ENCODE assay signal across 8 mouse cellular contexts in genomic region chr5:134374546-134374945, GRCm38 (mm10). TPM values are rescaled to one million over a fixed set of nuclear protein-coding genes. Genes with fewer than 3 reads are reported as not detected.
A peak's percentile ranks its signal among the peaks of the same experiment; 100 is the strongest.
DNase-seq lines count a peak whose midpoint lies in the region; ATAC-seq lines count a peak whose summit lies in the region.

No protein-coding gene starts in this region.

- H3K27me3 ChIP-seq in midbrain, embryonic 15.5 days (replicated peaks), result no peaks in the 10 kb centered on the region
- no peaks in the 10 kb centered on the region for H3K27me3 ChIP-seq in midbrain, embryonic 14.5 days (ENCODE audit: control insufficient read depth, insufficient read depth, low read length)
- H3K27me3 ChIP-seq in heart, embryonic 16.5 days (ENCODE audit: control insufficient read depth, insufficient read depth, low read length), result no peaks in the 10 kb centered on the region
- no peaks in the 10 kb centered on the region for H3K27me3 ChIP-seq in limb, embryonic 10.5 days (ENCODE audit: low read depth, poor library complexity, severe bottlenecking)

- ATAC-seq in midbrain, embryonic 15.5 days (replicated peaks), result no peak
- ATAC-seq in midbrain, embryonic 14.5 days (ENCODE audit: low FRiP score, low TSS enrichment), result no peak
- ATAC-seq in heart, embryonic 16.5 days (replicated peaks; ENCODE audit: extremely low read depth, insufficient read depth, low FRiP score), result peak; percentile 76

- DNase-seq in midbrain, embryonic 14.5 days, result no peak
- DNase-seq in limb, embryonic 10.5 days (ENCODE audit: low spot score), result no peak
- peak; percentile 19 for DNase-seq in mesoderm, embryonic 11.5 days (ENCODE audit: low read depth, low spot score)
- DNase-seq in left cerebral cortex, adult 8-10 months (ENCODE audit: low spot score in 2 of 2), result no peak
- DNase-seq in left cerebral cortex, adult 9 months (ENCODE audit: low spot score in 2 of 2), result no peak
- no peak for DNase-seq in retina, embryonic 14.5 days (ENCODE audit: low spot score)

- H3K27ac ChIP-seq in midbrain, embryonic 15.5 days, result 0 out of 2 replicates have a peak overlapping the region, but pooled peaks have one; percentile 10
- H3K27ac ChIP-seq in midbrain, embryonic 14.5 days (replicated peaks; ENCODE audit: low read depth, low read length), result no peak overlapping the region
- H3K27ac ChIP-seq in heart, embryonic 16.5 days (ENCODE audit: low read length), result peak overlapping the region; percentile 77
- peak overlapping the region; percentile 6; the same call in 1 of the 2 replicates for H3K27ac ChIP-seq in limb, embryonic 10.5 days

- H3K36me3 ChIP-seq in midbrain, embryonic 15.5 days (replicated peaks), result peaks cover 23% of the 10 kb centered on the region
- H3K36me3 ChIP-seq in midbrain, embryonic 14.5 days (ENCODE audit: control insufficient read depth, insufficient read depth, low read length), result peaks cover 50% of the 10 kb centered on the region
- peaks cover 21% of the 10 kb centered on the region for H3K36me3 ChIP-seq in heart, embryonic 16.5 days (ENCODE audit: control insufficient read depth, insufficient read depth)
- H3K36me3 ChIP-seq in limb, embryonic 10.5 days, result peaks cover 53% of the 10 kb centered on the region

- H3K4me2 ChIP-seq in midbrain, embryonic 15.5 days, result no peak overlapping the region
- no peak overlapping the region for H3K4me2 ChIP-seq in midbrain, embryonic 14.5 days (ENCODE audit: low read length)
- H3K4me2 ChIP-seq in heart, embryonic 16.5 days (ENCODE audit: low read depth, low read length), result no peak overlapping the region

- no peak overlapping the region for H3K4me3 ChIP-seq in midbrain, embryonic 15.5 days
- H3K4me3 ChIP-seq in midbrain, embryonic 14.5 days (replicated peaks; ENCODE audit: low read depth, low read length), result no peak overlapping the region
- H3K4me3 ChIP-seq in heart, embryonic 16.5 days (ENCODE audit: low read length), result no peak overlapping the region
- H3K4me3 ChIP-seq in limb, embryonic 10.5 days, result no peak overlapping the region

- no peaks in the 10 kb centered on the region for H3K9me3 ChIP-seq in midbrain, embryonic 15.5 days
- no peaks in the 10 kb centered on the region for H3K9me3 ChIP-seq in midbrain, embryonic 14.5 days (ENCODE audit: control insufficient read depth, low read length)
- H3K9me3 ChIP-seq in heart, embryonic 16.5 days (replicated peaks; ENCODE audit: control insufficient read depth, low read length), result no peaks in the 10 kb centered on the region
- H3K9me3 ChIP-seq in limb, embryonic 10.5 days (replicated peaks), result no peaks in the 10 kb centered on the region

- no peaks in the 10 kb centered on the region for H3K4me1 ChIP-seq in midbrain, embryonic 15.5 days
- H3K4me1 ChIP-seq in midbrain, embryonic 14.5 days (ENCODE audit: control insufficient read depth, insufficient read depth, low read length), result no peaks in the 10 kb centered on the region
- no peaks in the 10 kb centered on the region for H3K4me1 ChIP-seq in heart, embryonic 16.5 days (ENCODE audit: control insufficient read depth, insufficient read depth, low read length)
- no peaks in the 10 kb centered on the region for H3K4me1 ChIP-seq in limb, embryonic 10.5 days

- H3K9ac ChIP-seq in midbrain, embryonic 15.5 days, result no peak overlapping the region
- H3K9ac ChIP-seq in midbrain, embryonic 14.5 days (replicated peaks; ENCODE audit: low read length), result no peak overlapping the region
- H3K9ac ChIP-seq in heart, embryonic 16.5 days (ENCODE audit: low read length), result no peak overlapping the region

RNA-seq across cellular contexts. Expression of gene Gtf2i, which starts 60.0 kb away (rescaled TPM):
- polyA plus RNA-seq in midbrain, embryonic 15.5 days (2015; fragmentation: Nextera tagmentation; extraction: Ambion mirVana), result 142 and 149 TPM in 2 replicates
- polyA plus RNA-seq in midbrain, embryonic 14.5 days (2014; fragmentation: Nextera tagmentation; extraction: Ambion mirVana), result 121 and 150 TPM in 2 replicates
- 116 and 132 TPM in 2 replicates for polyA plus RNA-seq in heart, embryonic 16.5 days (2015; fragmentation: Nextera tagmentation; extraction: Ambion mirVana)
- 180 and 204 TPM in 2 replicates for polyA plus RNA-seq in limb, embryonic 10.5 days (2016; fragmentation: Nextera tagmentation; extraction: Ambion mirVana)
- total RNA-seq in left cerebral cortex, adult 8-10 months (2022), result 100 to 1,000 TPM; 193 to 217 (median 197) TPM
